Mouse (Mus musculus): ENCODE measurements at regions not wholly inside any gene's neighbourhood (a gene's known extent, or its start where the extent isn't known, plus 50 kb on each side); places are given as distances from the start of the nearest gene placed in this dataset.

DNA sequence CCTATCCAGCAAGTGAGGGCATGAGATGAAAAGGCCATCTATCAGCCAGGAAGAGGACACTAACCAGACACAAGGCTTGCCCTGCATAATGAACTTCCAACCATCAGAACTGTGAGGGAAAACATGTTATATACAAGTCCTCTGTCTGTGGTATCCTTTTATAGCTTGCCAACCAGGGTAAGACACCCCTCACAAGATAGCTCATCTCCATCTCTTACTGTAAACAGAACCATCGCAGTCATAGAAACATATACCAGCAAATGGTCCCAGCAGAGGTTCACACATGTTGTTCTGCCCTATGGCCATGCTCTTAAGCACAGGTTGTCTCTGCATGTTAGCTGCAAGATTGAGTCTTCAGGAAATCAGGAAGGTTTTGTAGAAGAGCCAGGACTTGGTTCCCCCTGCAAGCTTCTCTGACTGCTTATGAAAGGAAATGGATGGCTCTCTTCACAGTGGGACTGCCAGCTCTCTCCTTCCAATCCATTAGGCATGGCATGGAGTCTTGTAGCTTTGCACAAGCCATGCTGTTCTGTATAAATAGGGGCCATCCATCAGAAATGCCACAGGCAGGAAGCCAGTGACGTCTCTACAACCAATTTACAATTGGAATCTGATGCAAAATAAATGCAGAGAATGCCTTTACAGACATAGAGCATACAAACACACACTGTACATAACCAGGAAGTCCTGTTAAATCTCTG lies 1514.0 kb upstream of the Lrrc6 start:
- DNase-seq = no peak

GRCm38 (mm10) chr15:68011162-68011561 lies 1510.5 kb upstream of the Lrrc6 start:
- no peak for DNase-seq

GRCm38 (mm10) chr15:68010189-68010588 lies 1509.5 kb upstream of the Lrrc6 start:
- no peak for DNase-seq

- DNase-seq = no peak
These were observed 1504.1 kb upstream of the Lrrc6 start for GRCm38 (mm10) chr15:68004798-68005197.

DNA sequence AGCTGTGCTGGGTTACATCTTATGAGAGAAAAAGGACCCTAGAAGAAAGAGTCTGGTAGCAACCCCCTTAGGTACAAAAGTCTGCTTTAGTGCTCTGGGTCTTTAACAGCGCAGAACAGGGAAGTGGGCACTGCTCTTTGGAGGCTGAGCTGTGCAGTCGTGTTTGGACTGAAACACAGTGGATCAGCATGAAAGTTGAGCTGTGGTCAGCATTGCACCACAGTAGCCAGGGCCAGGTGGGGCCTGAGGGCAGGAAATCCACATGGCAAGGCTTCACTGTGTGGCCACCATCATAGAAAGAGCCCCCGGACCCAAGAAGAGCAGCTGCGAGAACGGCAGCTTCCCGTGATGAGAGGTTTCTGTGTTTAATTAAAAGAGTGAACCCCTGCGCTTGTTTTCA lies 1495.8 kb upstream of the Lrrc6 start:
- no peak for DNase-seq

DNA sequence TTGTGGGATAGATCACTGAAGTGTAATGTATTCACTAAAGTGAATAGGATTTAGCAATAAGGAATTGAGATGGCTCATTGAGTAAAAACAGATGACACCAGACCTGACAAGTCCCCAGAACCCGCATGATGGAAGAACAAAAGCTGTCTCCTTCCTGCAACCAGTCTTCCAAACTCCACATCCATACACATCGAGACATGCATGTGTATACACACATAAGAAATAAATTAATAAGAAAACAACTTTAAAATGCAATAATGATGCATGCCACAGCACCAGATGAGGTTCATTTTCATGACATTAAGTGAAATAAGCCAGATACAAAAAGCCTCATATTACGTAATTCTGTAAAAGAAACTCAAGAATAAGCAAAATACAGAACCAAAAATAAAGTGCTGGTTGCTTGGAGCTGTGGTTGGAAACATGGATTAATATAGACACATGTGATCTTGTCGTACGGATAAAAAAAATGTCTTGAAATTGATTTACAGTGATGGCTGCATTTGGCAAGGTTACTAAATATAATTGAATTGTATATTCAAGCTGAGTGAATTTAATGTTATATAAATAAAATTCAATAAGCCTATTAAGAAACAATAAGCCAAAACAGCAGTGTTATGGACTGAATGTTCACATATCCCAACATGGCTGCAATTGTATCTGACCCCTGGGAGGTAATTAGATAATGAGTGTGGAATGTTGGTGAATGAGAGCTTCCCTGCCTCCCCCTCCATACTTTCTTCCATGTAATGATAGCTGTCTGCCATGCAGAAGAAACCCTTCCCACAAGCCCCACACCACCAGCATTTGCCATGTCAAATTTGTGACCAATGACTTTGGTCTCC lies 1488.9 kb upstream of the Lrrc6 start:
- DNase-seq = no peak

- no peak for DNase-seq
These were observed 1487.2 kb upstream of the Lrrc6 start for GRCm38 (mm10) chr15:67987941-67988340.

DNA sequence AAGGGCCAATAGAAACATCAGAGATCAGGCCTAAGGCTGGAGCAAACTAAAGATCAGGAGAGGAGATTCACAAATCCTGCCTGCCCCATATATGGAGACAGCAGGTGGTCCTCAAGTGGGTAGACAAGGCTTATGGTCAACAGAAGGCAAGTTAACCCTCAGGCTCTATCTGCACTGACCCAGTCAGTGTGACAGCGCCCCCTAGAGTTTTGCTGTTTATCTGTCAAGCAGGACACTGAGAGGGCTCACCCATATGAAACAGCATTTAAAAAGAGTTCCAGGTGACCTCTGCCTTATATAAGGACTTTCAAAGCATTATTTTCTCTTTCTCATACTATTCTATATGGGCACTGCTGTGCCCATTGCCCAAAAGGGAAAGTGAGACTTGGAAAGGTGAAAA lies 1482.5 kb upstream of the Lrrc6 start:
- no peak for DNase-seq

DNA sequence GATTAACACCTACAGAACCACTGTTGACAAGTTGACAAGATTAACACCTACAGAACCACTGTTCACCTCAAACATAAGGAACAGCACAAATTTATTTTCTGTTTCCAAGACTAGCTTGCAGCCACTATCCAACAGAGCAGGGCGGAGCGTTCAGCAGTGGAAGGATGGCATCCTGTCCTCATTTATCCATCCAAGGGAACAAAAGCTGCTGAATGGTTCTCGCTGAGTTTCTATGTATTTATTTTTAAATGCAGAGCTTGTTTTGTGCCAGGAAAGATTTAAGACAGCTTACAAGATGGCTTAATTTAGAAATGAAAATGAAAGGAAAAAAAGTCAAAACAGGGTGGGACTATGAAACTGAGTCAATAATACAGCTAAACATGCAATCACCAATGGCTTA lies 1481.2 kb upstream of the Lrrc6 start:
- no peak for DNase-seq

DNA sequence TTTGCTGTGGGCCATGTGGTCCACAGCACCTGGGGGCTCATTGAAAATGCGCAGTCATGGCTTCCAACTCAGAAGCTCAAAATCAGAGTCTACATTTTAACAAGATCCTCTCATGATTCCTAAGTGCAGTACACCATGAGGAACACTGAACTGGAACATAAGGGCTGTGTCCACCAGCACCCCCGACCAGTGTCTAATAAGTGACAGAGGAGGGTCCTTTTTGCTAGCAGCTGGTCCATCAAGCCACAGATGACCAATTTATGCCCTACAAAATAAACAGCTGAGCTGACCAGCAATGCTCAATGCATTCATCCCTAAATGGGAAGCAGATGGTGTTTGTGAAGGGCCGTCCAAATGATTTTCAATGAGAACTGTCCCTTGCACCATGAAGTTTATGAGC lies 1478.7 kb upstream of the Lrrc6 start:
- DNase-seq = no peak

GRCm38 (mm10) chr15:67977210-67977609 lies 1476.5 kb upstream of the Lrrc6 start:
- DNase-seq = no peak

- DNase-seq = no peak
These were observed 1471.3 kb upstream of the Lrrc6 start for GRCm38 (mm10) chr15:67971998-67972397.

DNA sequence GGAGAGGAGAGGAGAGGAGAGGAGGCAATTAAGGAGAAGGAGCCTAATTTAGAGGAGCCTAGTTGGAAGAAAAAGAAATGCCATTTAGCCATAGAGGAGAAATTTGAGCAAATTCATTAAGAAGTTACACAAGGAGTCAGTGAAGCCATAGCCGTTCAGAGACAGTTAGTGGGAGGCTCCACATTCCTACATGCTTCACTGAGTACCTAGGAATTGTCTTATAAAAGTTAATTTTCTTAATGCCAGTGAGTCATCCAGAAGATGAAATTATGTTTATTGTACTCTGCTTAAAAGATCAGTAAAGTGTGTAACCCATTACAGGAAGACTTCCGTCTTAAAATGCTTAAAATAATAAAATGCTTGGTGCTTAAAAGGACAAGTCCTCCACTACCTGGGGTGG lies 1453.5 kb upstream of the Lrrc6 start:
- no peak for DNase-seq

- DNase-seq = no peak
These were observed 1449.8 kb upstream of the Lrrc6 start for GRCm38 (mm10) chr15:67950281-67951040.

- DNase-seq = no peak
These were observed 1443.8 kb upstream of the Lrrc6 start for GRCm38 (mm10) chr15:67944330-67945082.

- no peak for DNase-seq
These were observed 1442.3 kb upstream of the Lrrc6 start for GRCm38 (mm10) chr15:67943046-67943445.

DNA sequence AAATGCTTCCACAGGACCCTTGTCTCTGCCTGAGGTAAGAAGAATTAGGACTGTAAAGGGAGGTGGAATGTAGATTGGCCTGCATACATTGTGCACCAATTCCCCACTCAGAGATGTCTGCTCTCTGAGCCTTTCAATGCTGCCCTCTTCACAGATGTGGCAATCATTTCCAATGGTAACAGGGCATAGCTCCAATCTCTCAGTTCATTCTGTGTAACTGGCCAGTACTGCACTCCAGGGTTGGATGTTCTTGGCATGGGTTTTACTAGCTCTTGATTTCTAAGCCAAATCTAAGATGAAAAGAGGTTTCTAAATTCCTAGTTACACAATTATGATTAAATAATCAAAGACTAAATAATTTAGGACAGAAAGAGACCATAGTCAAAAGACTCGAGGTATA lies 1439.8 kb upstream of the Lrrc6 start:
- DNase-seq = no peak

DNA sequence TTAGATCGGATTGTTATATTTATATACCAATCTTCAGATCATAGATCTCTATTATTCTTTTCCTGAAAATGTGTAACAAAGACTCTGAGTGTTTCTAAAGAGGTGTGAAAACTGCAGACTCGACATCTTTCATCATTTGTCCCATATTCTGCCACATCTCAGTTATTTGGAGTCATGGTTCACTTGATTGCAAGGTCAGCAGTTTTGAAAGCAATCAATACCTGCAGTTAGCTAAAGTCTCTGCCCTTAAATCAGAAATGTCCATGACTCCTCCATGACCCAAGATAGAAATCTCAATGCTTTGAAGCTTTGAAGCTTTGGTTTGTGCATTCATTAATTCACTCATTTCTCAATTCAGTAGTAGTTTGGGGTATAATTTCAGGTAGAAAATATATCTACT lies 1424.2 kb upstream of the Lrrc6 start:
- DNase-seq = no peak

GRCm38 (mm10) chr15:67907034-67907433 lies 1406.3 kb upstream of the Lrrc6 start:
- DNase-seq = no peak

- no peak for DNase-seq
These were observed 1404.6 kb upstream of the Lrrc6 start for GRCm38 (mm10) chr15:67905279-67905678.

- no peak for DNase-seq
These were observed 1403.9 kb upstream of the Lrrc6 start for GRCm38 (mm10) chr15:67904646-67905045.

GRCm38 (mm10) chr15:67902982-67903381 lies 1402.3 kb upstream of the Lrrc6 start:
- DNase-seq = no peak

DNA sequence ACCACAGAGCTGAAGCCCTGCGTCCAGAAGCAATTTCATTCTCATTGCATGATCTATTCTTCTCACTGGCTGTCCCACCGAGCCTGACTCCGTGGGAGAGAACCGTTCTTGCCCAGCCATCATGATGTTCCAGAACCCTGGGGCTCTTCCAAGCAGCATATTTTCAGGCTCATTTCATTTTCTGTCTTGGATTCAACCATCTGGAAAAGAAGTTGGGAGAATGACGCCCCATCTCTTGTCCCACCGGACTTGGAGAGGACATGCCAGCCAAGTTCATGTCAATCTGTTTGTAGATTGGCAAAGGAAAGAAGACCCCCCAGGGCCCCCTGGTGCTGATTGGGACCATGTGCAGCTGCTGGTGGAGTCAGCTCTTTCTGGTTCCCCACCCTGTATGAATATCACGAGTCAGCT lies 1400.5 kb upstream of the Lrrc6 start:
- DNase-seq = no peak

Data from spleen, adult 18-20 months (tissue).